Mouse (Mus musculus) spleen, adult 12 weeks (tissue): ENCODE data around the gene Phrf1.

ENCODE experiments used
- DNase-seq: peaks from one replicate; pipeline ENCODE4 v3.0.0; 2022; ENCODE audit warnings: low spot score

The Phrf1 gene

GRCm38 (mm10) chr7:141256159-141256558 lies 27.6 kb downstream of the Phrf1 start:
- no peak for DNase-seq

GRCm38 (mm10) chr7:141261480-141261879 lies 32.9 kb downstream of the Phrf1 start:
- DNase-seq = no peak

- no peak for DNase-seq
Observed at GRCm38 (mm10) chr7:141263640-141264039, 35.1 kb downstream of the Phrf1 start.

GRCm38 (mm10) chr7:141264041-141264700 lies 35.6 kb downstream of the Phrf1 start:
- DNase-seq = no peak

GRCm38 (mm10) chr7:141264761-141265410 lies 36.3 kb downstream of the Phrf1 start:
- DNase-seq = peak; percentile 54

GRCm38 (mm10) chr7:141265411-141265738 lies 36.8 kb downstream of the Phrf1 start:
- peak; percentile 23 for DNase-seq

GRCm38 (mm10) chr7:141265739-141266561 lies 37.4 kb downstream of the Phrf1 start, which contains the start of gene Irf7:
TSS of gene Irf7 (minus strand) at chr7:141266481.
- DNase-seq = peak; percentile 84

GRCm38 (mm10) chr7:141268466-141269272 lies 40.1 kb downstream of the Phrf1 start:
- DNase-seq = no peak

- no peak for DNase-seq
Observed at GRCm38 (mm10) chr7:141269273-141269545, 40.6 kb downstream of the Phrf1 start.

- DNase-seq = no peak
Observed at GRCm38 (mm10) chr7:141270631-141271030, 42.0 kb downstream of the Phrf1 start.

GRCm38 (mm10) chr7:141275356-141275755 lies 46.8 kb downstream of the Phrf1 start:
- DNase-seq = no peak

- DNase-seq = no peak
Observed at GRCm38 (mm10) chr7:141276546-141276945, 48.0 kb downstream of the Phrf1 start, which contains the start of gene Cdhr5. TSS of gene Cdhr5 (minus strand) at chr7:141276786.

- no peak for DNase-seq
Observed at GRCm38 (mm10) chr7:141277701-141278678, 49.4 kb downstream of the Phrf1 start.

GRCm38 (mm10) chr7:141278766-141279590 lies 50.4 kb downstream of the Phrf1 start, which contains the start of gene Sct:
TSS of gene Sct (minus strand) at chr7:141279133.
- no peak for DNase-seq

GRCm38 (mm10) chr7:141281442-141281841 lies 52.9 kb downstream of the Phrf1 start:
- no peak for DNase-seq

- DNase-seq = no peak
Observed at GRCm38 (mm10) chr7:141282756-141283155, 54.2 kb downstream of the Phrf1 start.

GRCm38 (mm10) chr7:141288042-141288441 lies 59.5 kb downstream of the Phrf1 start:
- no peak for DNase-seq

- DNase-seq = no peak
Observed at GRCm38 (mm10) chr7:141291921-141292582, 63.5 kb downstream of the Phrf1 start, which contains the start of gene Drd4. TSS of gene Drd4 (plus strand) at chr7:141292006.
